Mouse (Mus musculus): ENCODE data around the gene Camkmt.

GRCm38 (mm10) chr17:85067331-85067730, 23.0 kb upstream of the Camkmt start:
- TF ChIP-seq CTCF (IDR thresholded peaks at IDR 0.05; ENCODE audit: borderline replicate concordance, control insufficient read depth, extremely low read depth, insufficient read depth, low read length, poor library complexity): no peak
- no peak for TF ChIP-seq POLR2A (IDR thresholded peaks at IDR 0.05; ENCODE audit: control insufficient read depth, extremely low read depth, insufficient read depth, low read length, poor library complexity)

Measured in thymus, adult 2 months (tissue).